Mouse (Mus musculus): ENCODE results near the gene Fam174a.

- TF ChIP-seq MAX (IDR thresholded peaks at IDR 0.05; ENCODE audit: low read depth): no peak
- peak; percentile 74 for TF ChIP-seq POLR2A (IDR thresholded peaks at IDR 0.05; ENCODE audit: insufficient read length, low read depth)
Observed at GRCm38 (mm10) chr1:95313393-95314228, at the start of gene Fam174a.
